Mouse (Mus musculus) inflammation-experienced regulatory T-cells, adult 6 months (primary cell): Measurements from ENCODE around the gene Olfr714. TPM values are rescaled to one million over a fixed set of nuclear protein-coding genes. Genes with fewer than 3 reads are reported as not detected.
"Not testable (repeated sequence)": the region's sequence is repeated elsewhere in the genome, so short reads cannot be mapped to it uniquely, and the experiment has no call there.

Experiments used
- ATAC-seq: one replicate; pipeline ENCODE4 v1.8.0; 2017
- polyA plus RNA-seq, 3 experiments: library from polyadenylated mRNA; unstranded; fragments of 100-300 nt; shearing (Covaris generic); gene quantifications; one replicate each; pipeline ENCODE4 v1.2.1; 2017

Gene Olfr714
- not detected for polyA plus RNA-seq

GRCm38 (mm10) chr7:107070681-107071080, at the start of gene Olfr714:
TSS of gene Olfr714 (plus strand) at chr7:107070981.
- no peak for ATAC-seq

- no peak for ATAC-seq
Observed at GRCm38 (mm10) chr7:107030874-107031273, 39.9 kb upstream of the Olfr714 start, which contains the start of gene Olfr713. TSS of gene Olfr713 (plus strand) at chr7:107031174.

- no peak for ATAC-seq
Observed at GRCm38 (mm10) chr7:107039934-107040563, 30.7 kb upstream of the Olfr714 start.

GRCm38 (mm10) chr7:107043136-107043535, 27.6 kb upstream of the Olfr714 start:
- ATAC-seq = no peak

DNA sequence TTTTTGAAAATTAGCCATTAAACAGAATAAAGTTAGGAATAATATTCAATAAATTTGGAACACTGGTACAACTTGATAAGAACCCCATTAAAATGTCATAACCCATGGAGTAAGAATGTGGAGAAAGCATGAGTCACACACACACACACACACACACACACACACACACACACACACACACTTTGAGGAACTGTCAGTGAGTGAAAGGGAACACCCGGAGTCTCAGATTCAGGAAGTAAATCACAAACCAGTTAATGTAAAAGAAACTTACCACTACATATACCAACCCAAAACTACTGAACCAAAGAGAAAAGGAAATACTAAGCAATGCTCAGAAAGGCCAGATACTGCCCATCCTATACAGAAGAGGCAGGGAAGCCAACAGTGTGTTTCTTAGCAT, 26.4 kb upstream of the Olfr714 start:
- ATAC-seq = no peak

- no peak for ATAC-seq
Observed at GRCm38 (mm10) chr7:107045833-107046232, 24.9 kb upstream of the Olfr714 start.

- no peak for ATAC-seq
Observed at GRCm38 (mm10) chr7:107047578-107047977, 23.2 kb upstream of the Olfr714 start.

GRCm38 (mm10) chr7:107092920-107093319, 22.1 kb downstream of the Olfr714 start, which contains the start of gene Olfr17:
TSS of gene Olfr17 (plus strand) at chr7:107093220.
- ATAC-seq = no peak

DNA sequence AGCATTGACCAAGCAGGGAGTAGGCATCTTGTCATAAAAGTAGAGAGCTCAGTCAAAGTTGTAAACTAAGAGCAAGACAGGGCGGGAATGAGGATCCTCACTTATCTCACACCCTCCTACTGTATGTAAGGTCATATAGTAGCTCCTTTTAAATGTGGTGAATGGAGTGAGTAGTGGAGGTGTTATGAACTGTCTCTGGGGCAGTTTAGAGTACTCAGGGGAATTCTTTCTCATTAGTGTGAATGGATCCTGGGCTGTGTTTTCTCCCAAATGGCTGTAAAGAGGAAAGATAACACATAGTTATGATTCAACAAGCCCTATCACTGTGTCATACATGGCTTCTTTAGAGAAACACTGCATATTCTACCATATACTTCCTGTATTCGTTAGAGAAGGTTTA, 39.5 kb downstream of the Olfr714 start, which contains the start of gene Olfr715b:
Gene Olfr715b, minus strand, starts transcription at position 101 of the 400 bp plus-strand sequence.
- ATAC-seq = not testable (repeated sequence)

Other genes starting within 250 kb of the Olfr714 start
- gene Olfr702, start 237.1 kb upstream of the Olfr714 start, polyA plus RNA-seq = not detected
- gene Olfr703, start 227.6 kb upstream of the Olfr714 start, polyA plus RNA-seq = not detected
- not detected for gene Olfr704, start 207.8 kb upstream of the Olfr714 start, polyA plus RNA-seq
- not detected for gene Olfr705, start 194.1 kb upstream of the Olfr714 start, polyA plus RNA-seq
- gene Olfr706, start 182.8 kb upstream of the Olfr714 start, polyA plus RNA-seq = not detected
- not detected for gene Olfr707, start 169.7 kb upstream of the Olfr714 start, polyA plus RNA-seq
- not detected for gene Olfr1532-ps1, start 163.0 kb upstream of the Olfr714 start, polyA plus RNA-seq
- gene Olfr709-ps1, start 138.8 kb upstream of the Olfr714 start, polyA plus RNA-seq = not detected
- gene Olfr710, start 122.7 kb upstream of the Olfr714 start, polyA plus RNA-seq = not detected
- gene Olfr6, start 107.0 kb upstream of the Olfr714 start, polyA plus RNA-seq = not detected
- not detected for gene Olfr711, start 95.5 kb upstream of the Olfr714 start, polyA plus RNA-seq
- not detected for gene Olfr2, start 64.9 kb upstream of the Olfr714 start, polyA plus RNA-seq
- gene Olfr713, start 39.8 kb upstream of the Olfr714 start, polyA plus RNA-seq = not detected
- not detected for gene Olfr17, start 22.2 kb downstream of the Olfr714 start, polyA plus RNA-seq
- under 1 TPM in 1 of 3 experiments, not detected in 2; 0.17 TPM for gene Olfr715b, start 39.4 kb downstream of the Olfr714 start, polyA plus RNA-seq
- not detected for gene Olfr715, start 60.1 kb downstream of the Olfr714 start, polyA plus RNA-seq
- not detected for gene Olfr716, start 67.3 kb downstream of the Olfr714 start, polyA plus RNA-seq
- gene Nlrp14, start 96.0 kb downstream of the Olfr714 start, polyA plus RNA-seq = not detected
- gene Rbmxl2, start 138.5 kb downstream of the Olfr714 start, polyA plus RNA-seq = not detected